Mouse (Mus musculus) megakaryocyte, embryonic 14.5 days (primary cell): Measurements from ENCODE around the gene Ucp2.

Experiments used
- FLI1 ChIP-seq: IDR thresholded peaks from 2 replicates; pipeline ENCODE4 v1.6.1; 2012; ENCODE audit warnings: low read length, inconsistent platforms, mixed read lengths
- GATA1 ChIP-seq: IDR thresholded peaks from 3 replicates; pipeline ENCODE4 v1.6.1; 2012; ENCODE audit warnings: mixed read lengths, low read length, inconsistent platforms, borderline replicate concordance

GRCm38 (mm10) chr7:100495042-100495441, 1.9 kb downstream of the Ucp2 start:
- TF ChIP-seq GATA1 = no peak
- TF ChIP-seq FLI1 = no peak
